Comparison of ENCODE assay signal across 17 mouse cellular contexts in genomic region chr4:64037513-64037912, GRCm38 (mm10). TPM values are rescaled to one million over a fixed set of nuclear protein-coding genes. Genes with fewer than 3 reads are reported as not detected.
DNase-seq lines count a peak whose midpoint lies in the region; ATAC-seq and TF ChIP-seq lines count a peak whose summit lies in the region.
"Had no signal": no experiment of that assay in that cellular context is flagged by ENCODE, and none has a peak within 500 bp of the region (broad histone marks: within the 10 kb centered on the region; RNA-seq: fewer than 3 reads in every experiment).

No protein-coding gene starts in this region.

- intact Hi-C loops in left cerebral cortex, postnatal 14 days (cut with DNase I) = no loop called here
- intact Hi-C loops in gastrocnemius, postnatal 36 days (cut with DNase I) = no loop called here

- no peak for TF ChIP-seq CTCF in lung, embryonic 14.5 days (IDR thresholded peaks at IDR 0.05; ENCODE audit: low read depth)
- TF ChIP-seq CTCF in lung, postnatal 0 days (IDR thresholded peaks at IDR 0.05) = no peak

- H3K4me2 ChIP-seq in lung, embryonic 14.5 days = no peak overlapping the region
- H3K4me2 ChIP-seq in lung, postnatal 0 days (replicated peaks; ENCODE audit: low read depth, low read length) = no peak overlapping the region
- H3K4me2 ChIP-seq: forebrain, embryonic 12.5 days; heart, embryonic 12.5 days; hindbrain, embryonic 15.5 days had no signal

- DNase-seq in lung, adult 18-20 months = peak; percentile 35 to 50
- no peak for DNase-seq in lung, postnatal 4 days
- DNase-seq in lung, embryonic 14.5 days = peak; percentile 53
- peak; percentile 78 for DNase-seq in lung, postnatal 0 days (ENCODE audit: low spot score)
- DNase-seq in left cerebral cortex, postnatal 14 days (ENCODE audit: low spot score in 2 of 2) = no peak
- no peak for DNase-seq in gastrocnemius, postnatal 36 days
- DNase-seq in urinary bladder, adult 2 months (ENCODE audit: low spot score) = no peak
- DNase-seq: adrenal gland, adult 2 months; adrenal gland, postnatal 36 days; cerebellum, adult 2 months; cerebellum, postnatal 10 days; gastrocnemius, postnatal 10 days; heart, postnatal 36 days had no signal

- 65% methylated on average over 2 of the region's 2 CpGs for WGBS in lung, embryonic 14.5 days
- 55% methylated on average over 2 of the region's 2 CpGs for WGBS in lung, postnatal 0 days

- no peak overlapping the region for H3K9ac ChIP-seq in lung, embryonic 14.5 days
- H3K9ac ChIP-seq in lung, postnatal 0 days (replicated peaks; ENCODE audit: low read depth) = no peak overlapping the region
- H3K9ac ChIP-seq: forebrain, embryonic 12.5 days; heart, embryonic 12.5 days; hindbrain, embryonic 15.5 days had no signal

- H3K9me3 ChIP-seq in lung, embryonic 14.5 days (ENCODE audit: low read depth, low read length) = no peaks in the 10 kb centered on the region
- H3K9me3 ChIP-seq in lung, postnatal 0 days (ENCODE audit: low read length) = no peaks in the 10 kb centered on the region
- H3K9me3 ChIP-seq: forebrain, embryonic 12.5 days; hindbrain, embryonic 15.5 days had no signal

- H3K27ac ChIP-seq in lung, embryonic 14.5 days (ENCODE audit: low read depth) = no peak overlapping the region
- H3K27ac ChIP-seq in lung, postnatal 0 days (ENCODE audit: low read length) = no peak overlapping the region
- H3K27ac ChIP-seq: forebrain, embryonic 12.5 days; hindbrain, embryonic 15.5 days had no signal

- H3K4me3 ChIP-seq in lung, embryonic 14.5 days (ENCODE audit: low read depth, low read length) = no peak overlapping the region
- H3K4me3 ChIP-seq in lung, postnatal 0 days (ENCODE audit: low read depth, low read length) = no peak overlapping the region
- H3K4me3 ChIP-seq: forebrain, embryonic 12.5 days; heart, embryonic 12.5 days; hindbrain, embryonic 15.5 days had no signal

- TF ChIP-seq EP300 in lung, postnatal 0 days (IDR thresholded peaks at IDR 0.05) = peak; percentile 94

- H3K4me1 ChIP-seq in lung, embryonic 14.5 days (ENCODE audit: insufficient read depth) = no peaks in the 10 kb centered on the region
- no peaks in the 10 kb centered on the region for H3K4me1 ChIP-seq in lung, postnatal 0 days (ENCODE audit: insufficient read depth, low read depth, low read length)
- H3K4me1 ChIP-seq: forebrain, embryonic 12.5 days; heart, embryonic 12.5 days; hindbrain, embryonic 15.5 days had no signal

- no peaks in the 10 kb centered on the region for H3K27me3 ChIP-seq in lung, embryonic 14.5 days (ENCODE audit: insufficient read depth, low read length)
- H3K27me3 ChIP-seq in lung, postnatal 0 days (replicated peaks; ENCODE audit: insufficient read depth, low read length) = no peaks in the 10 kb centered on the region
- H3K27me3 ChIP-seq: forebrain, embryonic 12.5 days; hindbrain, embryonic 15.5 days had no signal

- ATAC-seq in lung, embryonic 14.5 days (ENCODE audit: insufficient read depth) = peak; percentile 89
- ATAC-seq in lung, postnatal 0 days = peak; percentile 84
- ATAC-seq: forebrain, embryonic 16.5 days had no signal

- no peaks in the 10 kb centered on the region for H3K36me3 ChIP-seq in lung, embryonic 14.5 days (ENCODE audit: insufficient read depth)
- no peaks in the 10 kb centered on the region for H3K36me3 ChIP-seq in lung, postnatal 0 days (ENCODE audit: insufficient read depth, low read length)
- H3K36me3 ChIP-seq: forebrain, embryonic 12.5 days; heart, embryonic 12.5 days; hindbrain, embryonic 15.5 days had no signal

RNA-seq across cellular contexts. Expression of gene Tnc, which starts 9.3 kb away (rescaled TPM):
- 35.5 and 36.4 TPM in 2 replicates for polyA plus RNA-seq in lung, embryonic 14.5 days (2014; fragmentation: Nextera tagmentation; extraction: Ambion mirVana)
- polyA plus RNA-seq in lung, postnatal 0 days (2015; fragmentation: Nextera tagmentation; extraction: Ambion mirVana) = 34.3 and 38.7 TPM in 2 replicates
- 1 to 10 TPM; 8.6 to 9.2 TPM for total RNA-seq in left cerebral cortex, postnatal 14 days (2021)
- total RNA-seq in gastrocnemius, postnatal 36 days (2021) = 1 to 10 TPM; 4.3 to 4.8 TPM
- polyA plus RNA-seq in urinary bladder, adult 2 months (2012; rRNA removed) = 69.9 and 81.8 TPM in 2 replicates

Comparison
In these comparisons a context has a peak if more than half of its experiments do, and no peak if none do; other contexts are left out.
1. DNase-seq: peak in lung, adult 18-20 months (2 of 2), lung, embryonic 14.5 days (single experiment) and lung, postnatal 0 days (single experiment); none in lung, postnatal 4 days (0 of 2), left cerebral cortex, postnatal 14 days (0 of 2), gastrocnemius, postnatal 36 days (0 of 2) and urinary bladder, adult 2 months (single experiment).